Mouse (Mus musculus) E14TG2a.4 (cell line): ENCODE measurements at regions not wholly inside any gene's neighbourhood (a gene's known extent, or its start where the extent isn't known, plus 50 kb on each side); places are given as distances from the start of the nearest gene placed in this dataset.

ENCODE experiments used
- CTCF ChIP-seq: conservative IDR thresholded peaks from 2 replicates; pipeline ENCODE4 v1.5.1; 2014; ENCODE audit warnings: low read length
- NANOG ChIP-seq: IDR thresholded peaks from 2 replicates; pipeline ENCODE4 v1.6.1; 2014; ENCODE audit warnings: borderline replicate concordance, low read length, mixed read lengths
- POU5F1 ChIP-seq: IDR thresholded peaks from 2 replicates; pipeline ENCODE4 v1.6.1; 2014; ENCODE audit warnings: low read length, borderline replicate concordance

GRCm38 (mm10) chr14:119963741-119964140 lies 78.5 kb downstream of the Oxgr1 start:
- TF ChIP-seq CTCF, result no peak
- no peak for TF ChIP-seq NANOG
- TF ChIP-seq POU5F1, result no peak
